Mouse (Mus musculus) gastrocnemius, postnatal 25 days (tissue): ENCODE results near the gene Pcbp4. TPM values are rescaled to one million over a fixed set of nuclear protein-coding genes. Genes with fewer than 3 reads are reported as not detected.

Experiments
- DNase-seq: peaks from one replicate; pipeline ENCODE4 v3.0.0; 2022
- long read RNA-seq, 2 experiments: library from polyadenylated mRNA; stranded (forward); transcript quantifications; one replicate each; pipeline ENCODE4 v2.0.0; 2021
- total RNA-seq, 2 experiments: library from RNA; stranded (reverse); gene quantifications; 1 replicate in 1 of 2; 2 replicates in 1 of 2; pipeline ENCODE4 v1.2.3; 2021

The Pcbp4 gene
- 10 to 100 TPM; 54.6 to 59.7 TPM for total RNA-seq
- long read RNA-seq, experiment 1, transcript Pcbp4-201 (13 exons, 2,035 nt) = major isoform, 86 of 120 reads
- long read RNA-seq, experiment 1, partial matches to known transcripts = 20 of 120 reads
- long read RNA-seq, experiment 1, other reads (novel, unspliced or antisense) = 14 of 120 reads
- long read RNA-seq, experiment 2, transcript Pcbp4-201 (13 exons, 2,035 nt) = major isoform, 88 of 123 reads
- long read RNA-seq, experiment 2, partial matches to known transcripts = 16 of 123 reads
- long read RNA-seq, experiment 2, other reads (novel, unspliced or antisense) = 19 of 123 reads

GRCm38 (mm10) chr9:106453271-106454070 lies at the start of gene Pcbp4:
Pcbp4 (plus strand) TSS chr9:106453291.
- DNase-seq = peak; percentile 69

- peak; percentile 88 for DNase-seq
Observed at GRCm38 (mm10) chr9:106405275-106405674, 47.8 kb upstream of the Pcbp4 start.

- DNase-seq = peak; percentile 86
Observed at GRCm38 (mm10) chr9:106406443-106407078, 46.5 kb upstream of the Pcbp4 start.

- no peak for DNase-seq
Observed at GRCm38 (mm10) chr9:106409096-106409495, 44.0 kb upstream of the Pcbp4 start.

- no peak for DNase-seq
Observed at GRCm38 (mm10) chr9:106410086-106410650, 42.9 kb upstream of the Pcbp4 start.

GRCm38 (mm10) chr9:106411091-106411594 lies 41.9 kb upstream of the Pcbp4 start:
- DNase-seq = peak; percentile 57

- no peak for DNase-seq
Observed at GRCm38 (mm10) chr9:106411729-106412128, 41.4 kb upstream of the Pcbp4 start.

- DNase-seq = no peak
Observed at GRCm38 (mm10) chr9:106412210-106412609, 40.9 kb upstream of the Pcbp4 start.

GRCm38 (mm10) chr9:106413606-106414005 lies 39.5 kb upstream of the Pcbp4 start:
- DNase-seq = peak; percentile 85

GRCm38 (mm10) chr9:106416826-106417225 lies 36.3 kb upstream of the Pcbp4 start:
- DNase-seq = no peak

GRCm38 (mm10) chr9:106417841-106418625 lies 35.1 kb upstream of the Pcbp4 start:
- peak; percentile 71 for DNase-seq

- no peak for DNase-seq
Observed at GRCm38 (mm10) chr9:106420608-106421007, 32.5 kb upstream of the Pcbp4 start.

GRCm38 (mm10) chr9:106421033-106421864 lies 31.8 kb upstream of the Pcbp4 start:
- DNase-seq = no peak

- peak; percentile 68 for DNase-seq
Observed at GRCm38 (mm10) chr9:106421865-106422160, 31.3 kb upstream of the Pcbp4 start.

- no peak for DNase-seq
Observed at GRCm38 (mm10) chr9:106428719-106429220, 24.3 kb upstream of the Pcbp4 start.

- peak; percentile 93 for DNase-seq
Observed at GRCm38 (mm10) chr9:106429221-106430014, 23.7 kb upstream of the Pcbp4 start, which contains the start of gene Rpl29. Rpl29 (plus strand) TSS chr9:106429454.

GRCm38 (mm10) chr9:106430015-106430264 lies 23.2 kb upstream of the Pcbp4 start:
- DNase-seq = no peak

- DNase-seq = no peak
Observed at GRCm38 (mm10) chr9:106433389-106433788, 19.7 kb upstream of the Pcbp4 start.

- DNase-seq = no peak
Observed at GRCm38 (mm10) chr9:106436566-106436965, 16.5 kb upstream of the Pcbp4 start.

- no peak for DNase-seq
Observed at GRCm38 (mm10) chr9:106442680-106443079, 10.4 kb upstream of the Pcbp4 start.
